Mouse (Mus musculus) G1E (cell line): ENCODE results near the gene Ppp3ca.

Experiments
- CTCF ChIP-seq: IDR thresholded peaks from 2 replicates; pipeline ENCODE4 v1.5.1; 2012; ENCODE audit warnings: low read depth, low read length, inconsistent platforms, mixed read lengths
- GATA2 ChIP-seq: IDR thresholded peaks from 2 replicates; pipeline ENCODE4 v1.6.1; 2012; ENCODE audit warnings: low read depth, low read length, inconsistent platforms, borderline replicate concordance

DNA sequence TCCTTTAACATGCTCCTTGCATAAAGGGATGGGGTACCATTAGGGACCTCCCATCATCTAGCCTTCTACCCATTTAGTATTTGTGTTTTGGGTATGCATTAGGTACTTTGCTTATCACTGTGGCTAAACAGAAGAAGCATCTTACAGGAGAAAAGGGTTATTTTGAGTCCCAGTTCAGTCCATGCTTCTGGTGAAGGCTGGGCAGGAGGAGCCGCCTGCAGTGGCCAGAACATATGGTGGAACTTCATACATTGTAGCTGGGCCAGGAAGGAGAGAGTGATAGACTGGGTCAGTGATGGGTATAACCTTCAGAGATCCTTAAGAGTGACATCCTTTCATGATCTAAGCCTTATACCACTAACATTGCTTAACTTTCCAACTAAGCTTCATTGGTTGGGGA, 23.6 kb downstream of the Ppp3ca start:
- TF ChIP-seq CTCF, result no peak
- no peak for TF ChIP-seq GATA2
